8 mouse cellular contexts compared by ENCODE assay signal in the genomic region with DNA sequence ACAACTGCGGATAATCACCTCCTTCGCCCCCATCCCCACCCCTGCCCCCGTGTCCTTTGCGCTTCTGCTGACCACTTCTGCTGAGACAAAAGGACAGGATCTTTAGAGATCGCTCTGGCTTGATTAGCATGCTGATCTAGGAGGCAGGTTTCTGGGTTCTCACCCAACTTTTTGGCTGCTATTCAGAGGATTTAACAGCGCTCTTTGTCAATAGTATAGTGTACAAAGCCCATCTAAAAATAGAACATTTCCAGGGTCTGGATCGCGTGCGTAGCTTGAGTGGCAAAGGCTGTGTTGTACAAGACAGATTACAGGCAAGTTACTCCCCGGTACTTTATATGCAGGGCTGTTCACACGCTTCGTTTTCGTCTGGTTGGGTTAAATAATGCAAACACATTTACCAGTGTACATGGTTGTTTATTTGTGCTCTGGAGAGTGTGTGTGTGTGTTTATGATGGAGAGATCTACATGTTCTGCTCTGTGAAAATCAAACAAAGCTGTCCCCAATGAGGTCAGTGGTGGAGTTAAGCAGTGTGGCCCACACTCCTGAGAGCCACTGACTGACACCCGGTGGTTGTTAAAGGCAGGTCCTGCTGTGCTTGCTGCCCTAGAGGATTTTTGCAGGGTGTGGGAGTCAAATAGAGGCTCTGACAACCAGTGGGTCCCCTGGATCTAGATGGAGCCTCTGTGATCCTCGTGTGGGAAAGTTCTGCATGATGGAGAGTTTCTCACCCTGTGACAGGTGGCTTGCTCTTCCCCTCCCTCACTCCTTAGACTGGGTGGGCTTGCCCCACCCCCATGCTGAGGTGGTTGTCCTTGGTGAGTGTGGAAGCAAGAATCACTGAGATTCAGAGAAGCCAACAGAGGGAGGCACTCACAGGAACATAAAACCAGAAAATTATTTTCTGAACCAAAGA.
DNase-seq lines count a peak whose midpoint lies in the region; ATAC-seq and TF ChIP-seq lines count a peak whose summit lies in the region.

No protein-coding gene starts in this region.

- H3K4me2 ChIP-seq in stomach, embryonic 15.5 days = peak overlapping the region; percentile 61

- peak; percentile 13 to 22 for DNase-seq in frontal cortex, postnatal 36 days (ENCODE audit: low spot score in 2 of 2)
- DNase-seq in frontal cortex, postnatal 14 days (ENCODE audit: low spot score in 2 of 2) = no peak
- peak; percentile 47 to 64 for DNase-seq in heart, adult 18-20 months
- peak; percentile 25 for DNase-seq in kidney, adult 2 months
- peak; percentile 38 for DNase-seq in lung, postnatal 36 days
- DNase-seq in cerebellum, adult 9-10 months = no peak

- no peaks in the 10 kb centered on the region for H3K36me3 ChIP-seq in kidney, adult 2 months (ENCODE audit: control insufficient read depth, insufficient read depth, low read length)
- no peaks in the 10 kb centered on the region for H3K36me3 ChIP-seq in stomach, embryonic 15.5 days

- TF ChIP-seq POLR2A in kidney, adult 2 months (IDR thresholded peaks at IDR 0.05; ENCODE audit: low read depth, low read length) = no peak

- no peak overlapping the region for H3K27ac ChIP-seq in kidney, adult 2 months (ENCODE audit: insufficient read depth, low read depth, low read length)
- peak overlapping the region; percentile 68 for H3K27ac ChIP-seq in stomach, embryonic 15.5 days

- H3K9me3 ChIP-seq in stomach, embryonic 15.5 days = no peaks in the 10 kb centered on the region

- 0 out of 2 replicates have a peak overlapping the region, but pooled peaks have one; percentile 16 for H3K9ac ChIP-seq in stomach, embryonic 15.5 days

- H3K27me3 ChIP-seq in kidney, adult 2 months (replicated peaks; ENCODE audit: control insufficient read depth, insufficient read depth, low read length) = no peaks in the 10 kb centered on the region
- H3K27me3 ChIP-seq in stomach, embryonic 15.5 days (replicated peaks) = no peaks in the 10 kb centered on the region

- H3K4me1 ChIP-seq in kidney, adult 2 months (ENCODE audit: control insufficient read depth, insufficient read depth, low read length) = peaks cover 3% of the 10 kb centered on the region; the same call in 1 of the 2 replicates
- H3K4me1 ChIP-seq in stomach, embryonic 15.5 days = peaks cover 9% of the 10 kb centered on the region

- H3K4me3 ChIP-seq in kidney, adult 2 months (ENCODE audit: insufficient read depth, low read depth, low read length) = peak overlapping the region; percentile 8; the same call in 1 of the 2 replicates
- H3K4me3 ChIP-seq in stomach, embryonic 15.5 days (replicated peaks) = peak overlapping the region; percentile 35

- peak; percentile 14 for ATAC-seq in activated CD4-positive, CD25-positive, alpha-beta regulatory T cell, adult 4 months
- peak; percentile 82 for ATAC-seq in stomach, embryonic 15.5 days (ENCODE audit: insufficient read depth, low FRiP score, low read depth)

- TF ChIP-seq CTCF in kidney, adult 2 months (conservative IDR thresholded peaks at IDR 0.05; ENCODE audit: insufficient read depth, insufficient read length, low read depth, low read length) = peak; percentile 19; the same call in 1 of the 2 replicates

- WGBS in kidney, adult 2 months = 11% methylated on average over 15 of the region's 15 CpGs
- 8% methylated on average over 15 of the region's 15 CpGs for WGBS in stomach, embryonic 15.5 days

Comparison
In these comparisons a context has a peak if more than half of its experiments do, and no peak if none do; other contexts are left out.
1. DNase-seq: peak in frontal cortex, postnatal 36 days (2 of 2), heart, adult 18-20 months (2 of 2), kidney, adult 2 months (single experiment) and lung, postnatal 36 days (single experiment); none in frontal cortex, postnatal 14 days (0 of 2) and cerebellum, adult 9-10 months (single experiment).